Mouse (Mus musculus): ENCODE measurements at regions not wholly inside any gene's neighbourhood (a gene's known extent, or its start where the extent isn't known, plus 50 kb on each side); places are given as distances from the start of the nearest gene placed in this dataset.

DNA sequence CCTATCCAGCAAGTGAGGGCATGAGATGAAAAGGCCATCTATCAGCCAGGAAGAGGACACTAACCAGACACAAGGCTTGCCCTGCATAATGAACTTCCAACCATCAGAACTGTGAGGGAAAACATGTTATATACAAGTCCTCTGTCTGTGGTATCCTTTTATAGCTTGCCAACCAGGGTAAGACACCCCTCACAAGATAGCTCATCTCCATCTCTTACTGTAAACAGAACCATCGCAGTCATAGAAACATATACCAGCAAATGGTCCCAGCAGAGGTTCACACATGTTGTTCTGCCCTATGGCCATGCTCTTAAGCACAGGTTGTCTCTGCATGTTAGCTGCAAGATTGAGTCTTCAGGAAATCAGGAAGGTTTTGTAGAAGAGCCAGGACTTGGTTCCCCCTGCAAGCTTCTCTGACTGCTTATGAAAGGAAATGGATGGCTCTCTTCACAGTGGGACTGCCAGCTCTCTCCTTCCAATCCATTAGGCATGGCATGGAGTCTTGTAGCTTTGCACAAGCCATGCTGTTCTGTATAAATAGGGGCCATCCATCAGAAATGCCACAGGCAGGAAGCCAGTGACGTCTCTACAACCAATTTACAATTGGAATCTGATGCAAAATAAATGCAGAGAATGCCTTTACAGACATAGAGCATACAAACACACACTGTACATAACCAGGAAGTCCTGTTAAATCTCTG lies 1514.0 kb upstream of the Lrrc6 start:
- DNase-seq = no peak

GRCm38 (mm10) chr15:68011162-68011561 lies 1510.5 kb upstream of the Lrrc6 start:
- no peak for DNase-seq

- no peak for DNase-seq
Observed at GRCm38 (mm10) chr15:68010189-68010588, 1509.5 kb upstream of the Lrrc6 start.

DNA sequence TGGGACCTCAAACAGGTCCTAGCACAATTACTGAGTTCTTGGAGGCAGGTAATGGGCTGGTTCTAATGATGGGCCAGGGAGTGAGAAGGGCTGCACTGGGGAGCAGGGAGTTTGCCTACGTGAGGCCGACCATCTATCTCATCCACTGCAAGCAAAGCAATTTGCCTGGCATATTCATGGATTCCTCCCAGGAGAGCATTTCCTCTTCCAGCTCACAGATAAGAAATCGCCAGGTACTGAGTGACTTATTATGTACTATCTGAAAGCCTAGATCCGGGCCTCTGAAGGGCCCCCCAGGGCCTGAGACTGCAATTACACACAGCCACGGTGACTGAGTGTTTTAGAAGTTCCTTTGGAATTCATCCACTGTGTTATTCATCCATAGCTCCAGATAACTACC lies 1504.1 kb upstream of the Lrrc6 start:
- DNase-seq = no peak

DNA sequence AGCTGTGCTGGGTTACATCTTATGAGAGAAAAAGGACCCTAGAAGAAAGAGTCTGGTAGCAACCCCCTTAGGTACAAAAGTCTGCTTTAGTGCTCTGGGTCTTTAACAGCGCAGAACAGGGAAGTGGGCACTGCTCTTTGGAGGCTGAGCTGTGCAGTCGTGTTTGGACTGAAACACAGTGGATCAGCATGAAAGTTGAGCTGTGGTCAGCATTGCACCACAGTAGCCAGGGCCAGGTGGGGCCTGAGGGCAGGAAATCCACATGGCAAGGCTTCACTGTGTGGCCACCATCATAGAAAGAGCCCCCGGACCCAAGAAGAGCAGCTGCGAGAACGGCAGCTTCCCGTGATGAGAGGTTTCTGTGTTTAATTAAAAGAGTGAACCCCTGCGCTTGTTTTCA lies 1495.8 kb upstream of the Lrrc6 start:
- DNase-seq = no peak

GRCm38 (mm10) chr15:67989428-67990272 lies 1488.9 kb upstream of the Lrrc6 start:
- no peak for DNase-seq

DNA sequence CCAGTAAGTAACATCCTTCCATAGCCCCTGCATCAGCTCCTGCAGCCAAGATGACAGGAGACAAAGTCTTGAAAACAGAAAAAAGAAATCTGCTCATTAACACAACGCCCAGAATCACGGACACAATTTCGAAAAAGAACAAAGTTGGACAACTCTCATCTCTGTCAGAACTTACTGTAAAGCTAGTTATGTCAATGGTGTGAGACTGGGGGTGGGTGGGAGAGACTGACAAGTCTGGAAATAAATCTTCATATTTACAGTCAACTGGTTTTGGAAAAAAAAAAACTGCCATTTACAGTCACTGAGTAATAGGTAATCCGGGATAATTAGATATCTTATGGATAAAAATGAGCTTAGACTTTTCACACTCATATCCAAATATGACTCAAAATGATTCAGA lies 1487.2 kb upstream of the Lrrc6 start:
- no peak for DNase-seq

- DNase-seq = no peak
Observed at GRCm38 (mm10) chr15:67983253-67983652, 1482.5 kb upstream of the Lrrc6 start.

GRCm38 (mm10) chr15:67981876-67982275 lies 1481.2 kb upstream of the Lrrc6 start:
- no peak for DNase-seq

GRCm38 (mm10) chr15:67979451-67979850 lies 1478.7 kb upstream of the Lrrc6 start:
- no peak for DNase-seq

DNA sequence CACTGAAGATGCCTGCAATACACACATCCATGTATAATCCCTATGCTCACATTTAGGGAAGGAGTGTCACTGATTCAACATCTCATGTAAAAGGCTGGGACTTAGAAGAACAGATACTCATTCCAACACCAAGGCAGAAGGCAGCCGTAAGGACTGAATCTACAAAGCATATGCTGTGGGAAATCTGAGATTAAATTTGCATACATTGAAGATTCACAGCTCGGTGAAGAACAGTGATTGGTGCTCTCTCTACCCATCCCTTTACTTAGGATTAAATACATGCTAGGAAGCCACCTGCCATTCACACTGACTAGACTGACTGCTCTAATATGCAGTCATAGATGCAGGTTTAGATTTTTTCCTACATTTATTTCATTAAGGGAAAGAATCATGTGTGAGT lies 1476.5 kb upstream of the Lrrc6 start:
- peak; percentile 56 for DNase-seq

DNA sequence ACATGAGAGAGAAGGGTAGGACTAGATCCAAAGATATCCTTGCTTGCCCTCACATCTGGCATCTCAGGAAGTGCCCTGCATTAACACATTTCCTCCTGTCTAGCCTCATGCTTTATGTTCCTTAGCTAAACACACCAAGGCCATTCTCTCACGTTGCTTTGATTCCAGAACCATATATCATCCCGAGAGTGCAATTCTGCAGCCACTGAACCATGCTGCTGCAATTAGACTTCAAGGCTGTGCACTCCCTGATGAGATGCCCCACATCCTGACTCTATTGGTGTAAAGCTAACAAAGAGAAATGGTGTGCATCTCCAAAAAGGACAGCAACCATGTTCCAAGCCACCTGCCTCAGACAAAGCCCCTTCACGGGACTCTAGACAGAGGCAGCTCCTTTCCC lies 1471.3 kb upstream of the Lrrc6 start:
- DNase-seq = no peak

DNA sequence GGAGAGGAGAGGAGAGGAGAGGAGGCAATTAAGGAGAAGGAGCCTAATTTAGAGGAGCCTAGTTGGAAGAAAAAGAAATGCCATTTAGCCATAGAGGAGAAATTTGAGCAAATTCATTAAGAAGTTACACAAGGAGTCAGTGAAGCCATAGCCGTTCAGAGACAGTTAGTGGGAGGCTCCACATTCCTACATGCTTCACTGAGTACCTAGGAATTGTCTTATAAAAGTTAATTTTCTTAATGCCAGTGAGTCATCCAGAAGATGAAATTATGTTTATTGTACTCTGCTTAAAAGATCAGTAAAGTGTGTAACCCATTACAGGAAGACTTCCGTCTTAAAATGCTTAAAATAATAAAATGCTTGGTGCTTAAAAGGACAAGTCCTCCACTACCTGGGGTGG lies 1453.5 kb upstream of the Lrrc6 start:
- no peak for DNase-seq

GRCm38 (mm10) chr15:67950281-67951040 lies 1449.8 kb upstream of the Lrrc6 start:
- DNase-seq = peak; percentile 40

- DNase-seq = no peak
Observed at GRCm38 (mm10) chr15:67944330-67945082, 1443.8 kb upstream of the Lrrc6 start.

GRCm38 (mm10) chr15:67943046-67943445 lies 1442.3 kb upstream of the Lrrc6 start:
- no peak for DNase-seq

DNA sequence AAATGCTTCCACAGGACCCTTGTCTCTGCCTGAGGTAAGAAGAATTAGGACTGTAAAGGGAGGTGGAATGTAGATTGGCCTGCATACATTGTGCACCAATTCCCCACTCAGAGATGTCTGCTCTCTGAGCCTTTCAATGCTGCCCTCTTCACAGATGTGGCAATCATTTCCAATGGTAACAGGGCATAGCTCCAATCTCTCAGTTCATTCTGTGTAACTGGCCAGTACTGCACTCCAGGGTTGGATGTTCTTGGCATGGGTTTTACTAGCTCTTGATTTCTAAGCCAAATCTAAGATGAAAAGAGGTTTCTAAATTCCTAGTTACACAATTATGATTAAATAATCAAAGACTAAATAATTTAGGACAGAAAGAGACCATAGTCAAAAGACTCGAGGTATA lies 1439.8 kb upstream of the Lrrc6 start:
- DNase-seq = no peak

DNA sequence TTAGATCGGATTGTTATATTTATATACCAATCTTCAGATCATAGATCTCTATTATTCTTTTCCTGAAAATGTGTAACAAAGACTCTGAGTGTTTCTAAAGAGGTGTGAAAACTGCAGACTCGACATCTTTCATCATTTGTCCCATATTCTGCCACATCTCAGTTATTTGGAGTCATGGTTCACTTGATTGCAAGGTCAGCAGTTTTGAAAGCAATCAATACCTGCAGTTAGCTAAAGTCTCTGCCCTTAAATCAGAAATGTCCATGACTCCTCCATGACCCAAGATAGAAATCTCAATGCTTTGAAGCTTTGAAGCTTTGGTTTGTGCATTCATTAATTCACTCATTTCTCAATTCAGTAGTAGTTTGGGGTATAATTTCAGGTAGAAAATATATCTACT lies 1424.2 kb upstream of the Lrrc6 start:
- no peak for DNase-seq

DNA sequence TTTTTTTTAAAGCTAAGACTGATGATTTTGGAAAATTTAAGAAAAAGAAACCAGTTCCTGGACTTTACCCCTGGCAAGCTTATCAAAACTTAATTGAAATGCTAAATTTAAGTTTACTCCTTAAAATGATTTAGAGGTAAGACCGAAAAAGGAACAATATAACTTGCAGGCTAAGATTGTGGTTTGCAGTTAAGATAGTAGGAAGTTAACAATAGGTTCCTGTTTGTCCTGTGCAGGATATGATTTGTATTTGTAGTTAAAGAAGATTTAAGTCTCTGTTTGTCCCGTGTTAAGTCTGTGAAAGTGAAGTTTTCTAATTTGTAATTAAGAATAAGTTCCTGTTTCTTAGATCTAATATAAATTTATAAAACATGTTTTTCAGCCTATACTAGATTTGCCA lies 1406.3 kb upstream of the Lrrc6 start:
- no peak for DNase-seq

DNA sequence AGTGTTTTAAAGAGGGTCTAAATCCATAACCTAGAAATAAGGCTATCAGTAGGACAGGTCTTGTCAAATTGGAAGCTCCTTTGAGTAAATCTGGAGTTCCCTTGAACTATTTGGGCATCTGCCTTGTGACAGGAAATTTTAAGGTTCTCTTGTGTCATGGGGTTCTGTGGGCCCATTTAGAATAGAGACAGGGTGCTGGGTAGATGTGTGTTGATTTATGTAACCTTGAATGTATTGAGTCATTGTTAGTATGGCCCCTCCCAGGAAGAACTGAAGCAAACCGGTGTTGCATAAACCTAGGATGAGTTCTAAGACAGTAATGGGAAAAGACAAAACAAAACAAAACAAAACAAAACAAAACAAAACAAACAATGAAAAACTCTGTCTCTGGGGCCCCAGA lies 1404.6 kb upstream of the Lrrc6 start:
- no peak for DNase-seq

- DNase-seq = no peak
Observed at GRCm38 (mm10) chr15:67904646-67905045, 1403.9 kb upstream of the Lrrc6 start.

DNA sequence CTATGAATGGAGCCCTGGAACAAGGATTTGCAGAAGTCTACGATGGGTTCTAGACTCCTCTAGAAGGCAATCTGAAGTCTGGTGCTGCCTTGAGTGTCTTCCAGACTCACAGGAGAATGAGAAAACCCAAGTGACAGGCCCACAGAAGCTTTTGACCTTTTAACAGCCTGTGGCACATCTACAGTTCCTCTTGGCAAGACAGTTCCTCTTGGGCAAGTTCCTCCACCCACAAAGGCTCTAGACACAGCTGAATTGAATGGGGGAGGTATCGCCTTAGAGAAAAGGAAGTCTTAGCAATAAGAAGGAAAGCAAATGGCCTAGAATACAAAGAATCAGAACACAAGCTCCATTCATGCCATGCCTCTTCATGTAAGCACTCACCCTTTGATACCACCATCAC lies 1402.3 kb upstream of the Lrrc6 start:
- peak; percentile 47 for DNase-seq

- peak; percentile 28 for DNase-seq
Observed at GRCm38 (mm10) chr15:67901191-67901601, 1400.5 kb upstream of the Lrrc6 start.
